Mouse (Mus musculus): Measurements from ENCODE around the gene Eml2.
A peak's percentile ranks its signal among the peaks of the same experiment; 100 is the strongest.
"Not testable (repeated sequence)": the region's sequence is repeated elsewhere in the genome, so short reads cannot be mapped to it uniquely, and the experiment has no call there.

Eml2 gene

DNA sequence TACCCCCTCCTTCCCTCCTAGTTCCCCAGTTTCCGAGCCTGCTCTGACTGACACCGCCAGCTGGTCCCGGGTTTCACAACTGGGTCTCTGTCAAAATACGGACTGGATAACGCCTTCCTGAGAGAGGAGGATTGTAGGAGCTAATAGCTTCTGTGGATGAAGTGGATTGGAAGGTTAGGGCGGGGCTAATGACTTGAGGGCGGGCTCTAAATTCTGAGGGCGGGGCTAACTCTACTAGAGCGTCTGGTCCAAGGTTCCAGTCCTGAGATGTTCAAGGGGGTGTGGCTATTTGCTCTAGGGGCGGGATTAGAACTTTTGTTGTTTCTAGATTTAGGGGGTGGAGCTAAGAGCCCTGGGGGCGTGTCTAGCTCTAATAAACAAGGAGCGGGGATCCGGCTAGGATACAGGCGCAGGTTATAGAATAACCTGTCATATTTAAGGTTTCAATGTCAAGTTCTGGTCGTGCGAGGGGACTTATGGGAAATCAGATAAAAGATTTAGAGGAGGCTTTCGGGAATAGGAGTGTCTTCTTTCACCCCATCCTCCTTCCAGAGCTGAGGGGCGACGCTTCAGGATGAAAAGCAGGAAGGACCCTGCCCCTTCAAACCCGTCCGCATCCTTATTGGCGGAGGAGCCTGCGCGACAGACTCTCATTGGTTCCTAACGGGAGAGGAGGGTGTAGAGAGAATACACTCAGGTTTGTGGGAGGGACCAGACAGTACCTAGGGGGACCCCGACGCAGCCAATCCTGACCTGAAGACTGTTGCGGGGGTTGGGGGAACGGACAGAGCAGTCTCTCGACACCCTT lies at the start of gene Eml2:
Gene Eml2, plus strand, starts transcription at position 714 of the 808 bp plus-strand sequence.
- DNase-seq (ENCODE audit: low spot score), result peak; percentile 82

DNA sequence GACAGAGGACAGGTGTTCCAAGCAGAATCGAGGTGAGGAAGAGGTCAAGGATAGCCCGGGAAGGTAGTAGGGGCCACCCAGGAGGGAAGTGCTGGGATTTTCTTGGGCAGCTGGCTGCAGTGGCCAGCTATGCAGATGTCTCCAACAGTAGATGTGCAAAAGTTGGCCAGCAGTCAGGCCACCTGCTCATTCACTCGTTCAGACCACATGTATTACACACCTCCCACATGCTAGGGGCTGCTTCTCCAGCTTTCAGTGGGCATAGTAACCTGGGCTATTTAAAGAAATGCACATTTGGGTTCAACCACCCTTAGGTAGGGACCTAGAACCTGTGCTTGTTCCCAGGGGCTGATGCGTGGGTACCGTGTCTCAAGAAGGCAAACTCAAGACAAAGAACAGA lies 48.5 kb upstream of the Eml2 start:
- DNase-seq (ENCODE audit: low spot score), result no peak

DNA sequence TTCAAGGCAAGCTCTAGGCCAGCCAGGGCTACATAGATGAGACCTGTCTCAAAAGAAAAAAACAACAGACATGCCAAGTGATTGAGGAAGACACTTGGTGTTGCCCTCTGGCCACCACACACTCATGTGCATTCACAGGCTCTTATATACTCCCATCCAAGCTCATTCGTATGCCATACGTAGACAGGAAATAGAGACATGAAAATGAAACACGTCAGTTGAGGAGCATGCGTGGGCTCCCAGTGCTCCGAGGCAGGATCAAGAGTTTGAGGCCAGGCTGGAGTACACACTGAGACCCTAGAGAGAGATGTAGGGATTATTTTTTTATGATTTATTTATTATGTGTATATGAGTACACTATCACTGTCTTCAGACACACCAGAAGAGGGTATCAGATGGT lies 46.8 kb upstream of the Eml2 start:
- no peak for DNase-seq (ENCODE audit: low spot score)

DNA sequence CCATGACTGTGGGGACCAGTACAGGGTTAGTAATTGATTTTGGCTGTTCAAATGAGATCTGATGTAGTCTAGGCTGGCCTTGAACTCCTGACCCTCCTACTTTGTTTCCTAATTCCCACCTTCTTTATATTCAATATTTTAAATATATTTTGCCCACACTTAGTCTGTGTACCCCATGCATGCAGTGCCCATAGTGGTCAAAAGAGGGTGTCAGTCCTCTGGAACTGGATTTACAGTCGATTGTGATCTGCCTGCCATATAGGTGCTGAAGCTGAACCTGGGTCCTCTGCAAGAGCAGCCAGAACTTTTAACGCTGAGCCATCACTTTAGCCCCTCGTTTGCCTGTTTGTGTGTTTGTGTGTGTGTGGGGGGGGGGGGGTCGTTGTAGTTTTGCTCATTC lies 45.6 kb upstream of the Eml2 start:
- peak; percentile 28 for DNase-seq (ENCODE audit: low spot score)

DNA sequence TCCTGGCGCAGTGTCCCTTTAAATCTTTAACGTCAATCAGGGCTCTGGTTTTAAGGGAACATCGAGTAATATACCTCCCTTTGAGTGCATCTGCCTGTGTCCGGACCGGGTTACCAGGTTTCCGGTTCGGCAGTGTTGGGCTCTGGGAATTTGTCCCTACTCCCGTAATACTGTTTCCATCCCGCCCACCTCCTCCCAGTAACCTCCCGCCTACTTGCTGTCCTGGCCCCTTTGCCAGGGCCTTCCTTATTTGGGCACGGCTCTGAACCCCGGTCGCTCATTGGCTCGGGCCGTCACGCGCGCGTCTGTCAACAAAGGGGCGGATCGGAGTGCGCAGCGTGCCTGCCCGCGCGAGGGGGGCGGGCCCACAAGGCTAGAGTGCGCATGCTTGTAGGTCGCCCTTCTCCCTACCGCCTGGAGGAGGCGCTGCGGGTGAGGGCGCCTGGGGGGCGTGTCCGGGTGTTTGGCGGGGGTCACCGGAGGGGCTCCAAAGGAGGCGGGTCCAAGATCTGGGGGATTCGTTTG lies 44.8 kb upstream of the Eml2 start:
- peak; percentile 98 for DNase-seq (ENCODE audit: low spot score)

DNA sequence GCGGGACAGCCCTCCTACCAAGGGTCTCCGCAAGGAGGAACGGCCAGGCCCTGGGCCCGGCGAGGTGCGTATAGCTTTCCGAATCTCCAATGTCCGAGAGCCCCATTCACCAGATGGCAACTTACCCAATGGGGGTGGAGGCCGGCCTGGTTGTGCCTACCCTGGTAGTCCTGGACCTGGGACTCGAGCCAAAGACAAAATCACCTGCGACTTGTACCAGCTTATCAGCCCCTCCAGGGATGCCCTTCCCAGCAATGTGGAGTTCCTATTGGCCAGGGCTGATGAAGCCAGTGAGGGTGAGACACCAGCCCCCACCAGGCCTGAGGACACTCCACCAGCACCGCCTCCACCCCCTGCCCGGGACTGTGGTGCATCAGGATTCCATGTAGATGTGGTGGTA lies 40.1 kb upstream of the Eml2 start:
- no peak for DNase-seq (ENCODE audit: low spot score)

DNA sequence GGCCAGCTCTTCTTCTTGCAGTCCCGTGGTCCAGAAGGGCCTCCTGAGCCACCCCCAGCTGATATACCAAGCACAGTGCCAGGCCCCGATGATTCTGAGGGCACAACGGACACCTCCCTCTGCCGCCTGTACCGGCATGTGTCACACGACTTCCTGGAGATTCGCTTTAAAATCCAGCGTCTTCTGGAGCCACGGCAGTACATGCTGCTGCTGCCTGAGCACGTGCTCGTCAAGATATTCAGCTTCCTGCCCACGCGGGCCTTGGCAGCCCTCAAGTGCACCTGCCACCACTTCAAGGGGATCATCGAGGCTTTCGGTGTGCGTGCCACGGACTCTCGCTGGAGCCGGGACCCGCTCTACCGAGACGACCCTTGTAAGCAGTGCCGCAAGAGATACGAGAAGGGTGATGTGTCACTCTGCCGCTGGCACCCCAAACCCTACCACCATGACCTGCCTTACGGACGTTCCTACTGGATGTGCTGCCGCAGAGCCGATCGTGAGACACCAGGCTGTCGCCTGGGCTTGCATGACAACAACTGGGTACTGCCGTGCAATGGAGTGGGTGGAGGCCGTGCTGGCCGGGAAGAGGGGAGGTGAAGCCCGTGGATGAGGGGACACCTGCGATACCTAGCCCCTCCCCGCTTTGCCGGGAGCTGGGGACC lies 39.4 kb upstream of the Eml2 start:
- DNase-seq (ENCODE audit: low spot score), result no peak

DNA sequence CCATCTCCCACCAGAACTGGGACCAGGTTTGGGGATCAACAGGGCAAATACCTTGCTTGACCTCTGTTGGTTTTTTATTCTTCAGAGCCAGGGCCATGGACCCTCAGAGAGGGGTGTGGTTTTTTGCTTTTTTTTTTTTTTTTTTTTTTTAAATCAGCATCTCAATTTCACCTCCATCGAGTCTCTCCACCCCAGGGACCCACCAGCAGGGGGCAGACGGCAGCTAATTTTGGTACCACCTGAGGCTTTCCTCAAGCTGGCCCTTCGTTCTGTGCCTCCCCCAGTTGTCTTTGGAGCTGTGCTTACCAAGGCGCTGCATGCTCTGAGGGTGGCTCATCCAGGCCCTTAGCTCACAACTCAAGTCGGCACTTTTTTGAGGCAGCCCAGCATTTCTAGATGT lies 38.8 kb upstream of the Eml2 start:
- DNase-seq (ENCODE audit: low spot score), result peak; percentile 50

DNA sequence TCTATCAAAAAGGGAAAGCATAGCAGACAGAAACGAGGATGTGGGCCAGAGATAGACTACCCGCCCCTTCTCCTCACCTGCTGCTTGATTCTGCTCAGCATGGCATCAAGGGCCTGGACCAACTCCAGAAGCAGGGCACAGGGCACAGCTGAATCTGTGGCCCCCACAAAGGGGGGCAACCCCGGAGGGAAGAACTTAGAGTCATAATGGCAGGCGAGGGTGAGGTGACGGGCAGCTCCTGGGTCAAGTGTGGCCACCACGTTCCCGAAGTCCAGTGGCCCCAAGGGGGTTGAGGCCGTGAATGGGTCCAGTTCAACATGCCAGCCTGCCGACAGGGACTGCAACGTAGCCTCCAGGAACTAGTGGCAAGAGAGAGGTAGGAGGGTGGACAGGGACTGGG lies 29.4 kb upstream of the Eml2 start:
- no peak for DNase-seq (ENCODE audit: low spot score)

DNA sequence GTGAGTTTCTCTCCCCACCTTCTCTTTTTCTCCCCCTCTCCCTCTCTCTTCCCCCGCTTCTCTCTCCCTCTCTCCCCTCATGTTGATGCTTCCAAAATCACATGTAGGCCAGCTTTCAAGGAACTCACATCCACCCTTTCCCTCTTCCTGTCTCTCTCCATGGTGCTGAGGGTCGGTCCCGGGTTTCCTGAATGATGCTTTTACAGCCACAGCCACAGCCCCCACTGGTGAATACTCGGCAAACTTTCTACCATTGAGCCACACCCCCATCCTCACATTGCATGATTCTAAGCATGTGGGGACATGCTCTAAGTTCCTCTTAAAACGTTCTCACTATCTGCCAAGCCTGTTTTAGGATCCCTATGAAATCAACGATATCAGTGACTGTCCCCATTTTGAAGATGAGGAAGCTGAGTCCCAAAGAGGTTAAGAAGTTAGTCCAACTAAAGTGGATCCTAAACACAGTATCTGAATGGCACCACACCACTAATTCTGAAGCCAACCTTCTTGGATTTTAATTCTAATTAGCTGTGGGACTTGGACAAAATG lies 28.6 kb upstream of the Eml2 start:
- no peak for DNase-seq (ENCODE audit: low spot score)

DNA sequence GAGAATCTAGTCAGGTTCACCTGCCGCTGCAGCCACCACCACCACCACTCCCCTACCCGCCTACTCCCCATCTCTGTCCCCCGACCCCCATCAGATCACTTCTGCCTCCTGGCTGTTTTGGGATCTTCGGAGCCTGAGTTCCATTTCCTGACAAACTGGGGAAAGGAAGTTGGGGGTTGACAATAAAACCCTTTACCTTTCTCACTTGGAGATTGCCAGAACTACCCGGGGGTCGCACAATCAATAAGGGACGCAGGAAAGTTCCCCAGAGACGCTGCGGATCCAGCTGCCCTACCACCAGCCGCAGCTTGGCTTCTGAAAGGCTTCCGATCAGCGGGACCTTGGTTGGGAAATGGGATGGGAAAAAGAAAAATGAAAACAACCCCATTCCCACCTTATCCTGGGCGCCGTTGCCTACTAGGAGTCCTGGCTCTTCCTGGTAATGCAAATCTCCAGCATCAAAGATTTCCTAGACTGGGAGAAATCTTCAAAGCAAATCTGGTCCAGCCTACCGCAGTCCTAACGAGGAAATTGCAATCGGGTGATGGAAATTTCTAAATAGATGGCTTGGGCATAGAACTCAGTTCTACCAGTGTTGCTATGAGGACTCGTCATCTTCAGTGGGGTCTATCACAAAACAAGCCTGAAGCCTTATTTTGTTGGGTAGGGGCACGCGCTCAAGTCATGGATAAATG lies 27.9 kb upstream of the Eml2 start:
- DNase-seq (ENCODE audit: low spot score), result no peak

DNA sequence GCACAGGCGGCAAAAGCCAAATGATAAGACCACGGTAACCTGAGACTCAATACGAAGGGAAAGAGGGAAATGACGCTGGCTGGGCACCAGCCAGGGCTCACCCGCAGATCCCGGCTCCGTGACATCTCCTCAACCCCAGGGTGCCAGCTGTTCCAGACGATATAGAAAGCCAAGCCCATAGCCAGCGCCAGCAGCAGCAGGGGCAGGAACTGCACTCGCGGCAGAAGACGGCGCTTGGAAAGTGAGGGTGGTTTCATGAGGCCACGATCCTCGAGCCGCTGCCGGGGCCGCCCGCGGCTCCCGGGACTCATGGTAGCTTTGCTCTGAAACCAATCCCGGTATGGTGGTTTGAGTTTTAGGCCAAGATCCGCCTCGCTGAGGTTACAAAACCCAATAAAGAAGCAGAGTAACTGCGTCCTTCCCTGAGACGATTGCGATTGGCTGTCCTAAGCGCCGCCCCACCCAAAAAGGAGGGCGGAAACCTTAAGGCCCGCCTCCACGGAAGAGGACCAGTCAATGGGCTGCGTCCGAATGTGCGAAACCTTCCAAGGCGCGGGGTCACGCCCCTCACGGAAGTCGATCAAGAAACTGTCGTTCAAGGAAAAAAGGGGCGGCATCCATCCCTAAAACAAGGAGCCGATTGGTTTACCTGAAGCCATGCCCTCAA lies 27.2 kb upstream of the Eml2 start, which contains the start of gene Qpctl:
Gene Qpctl, minus strand, starts transcription at position 417 of the 667 bp plus-strand sequence.
- peak; percentile 100 for DNase-seq (ENCODE audit: low spot score)

DNA sequence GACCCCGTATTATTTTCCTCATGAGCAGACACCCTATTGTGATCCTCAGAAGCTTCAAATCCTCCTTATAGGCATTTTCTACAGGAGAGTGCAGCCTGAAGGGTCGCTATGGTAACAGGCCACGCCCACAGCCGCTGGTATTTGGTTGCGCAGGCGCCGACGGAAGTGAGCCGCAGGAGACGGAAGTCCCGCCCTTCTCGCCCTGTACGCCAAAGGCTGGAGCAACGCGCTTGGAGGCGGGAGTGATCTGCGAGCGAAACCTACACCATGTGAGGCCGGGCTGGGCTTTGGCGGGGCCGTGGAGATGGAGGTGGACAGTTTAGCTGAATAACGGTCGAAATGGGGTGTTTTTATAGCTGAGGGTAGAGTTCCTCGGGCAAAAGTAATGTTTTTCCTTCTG lies 26.6 kb upstream of the Eml2 start, which contains the start of gene Snrpd2:
Gene Snrpd2, plus strand, starts transcription at position 97 of the 400 bp plus-strand sequence.
- peak; percentile 98 for DNase-seq (ENCODE audit: low spot score)

DNA sequence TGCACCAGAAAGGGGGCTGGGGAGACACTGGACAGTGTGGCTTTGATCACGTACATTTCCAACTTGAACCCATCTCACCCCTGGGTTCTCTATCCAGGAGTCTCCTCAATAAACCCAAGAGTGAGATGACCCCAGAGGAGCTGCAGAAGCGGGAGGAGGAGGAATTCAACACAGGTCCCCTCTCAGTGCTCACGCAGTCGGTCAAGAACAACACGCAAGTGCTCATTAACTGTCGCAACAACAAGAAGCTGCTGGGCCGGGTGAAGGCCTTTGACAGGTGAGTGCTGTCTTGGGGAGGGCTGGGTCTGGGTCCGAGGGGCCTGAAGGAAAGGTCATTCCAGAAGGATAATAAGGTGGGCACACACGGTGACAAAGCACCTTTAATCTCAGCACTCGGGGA lies 25.1 kb upstream of the Eml2 start:
- DNase-seq (ENCODE audit: low spot score), result not testable (repeated sequence)

DNA sequence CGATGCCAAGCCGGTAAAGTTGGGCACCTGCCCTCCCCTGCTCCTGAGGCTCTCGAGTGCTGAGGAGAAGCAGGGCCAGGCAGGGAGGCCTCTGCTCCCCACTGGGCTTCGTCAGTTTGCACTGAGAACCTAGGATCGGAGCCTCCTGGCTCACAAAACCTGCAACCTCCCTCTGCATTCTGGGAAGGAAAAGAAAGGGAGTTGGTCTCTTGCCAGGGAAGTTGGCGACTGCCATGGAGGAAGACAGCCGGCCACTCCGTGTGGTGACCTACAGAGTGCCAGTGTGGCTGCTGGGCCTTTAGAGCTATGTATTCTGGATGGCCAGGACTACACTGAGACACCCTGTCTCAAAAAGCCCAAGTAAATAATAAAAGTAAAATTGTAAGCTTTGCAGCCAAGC lies 21.4 kb upstream of the Eml2 start:
- no peak for DNase-seq (ENCODE audit: low spot score)

DNA sequence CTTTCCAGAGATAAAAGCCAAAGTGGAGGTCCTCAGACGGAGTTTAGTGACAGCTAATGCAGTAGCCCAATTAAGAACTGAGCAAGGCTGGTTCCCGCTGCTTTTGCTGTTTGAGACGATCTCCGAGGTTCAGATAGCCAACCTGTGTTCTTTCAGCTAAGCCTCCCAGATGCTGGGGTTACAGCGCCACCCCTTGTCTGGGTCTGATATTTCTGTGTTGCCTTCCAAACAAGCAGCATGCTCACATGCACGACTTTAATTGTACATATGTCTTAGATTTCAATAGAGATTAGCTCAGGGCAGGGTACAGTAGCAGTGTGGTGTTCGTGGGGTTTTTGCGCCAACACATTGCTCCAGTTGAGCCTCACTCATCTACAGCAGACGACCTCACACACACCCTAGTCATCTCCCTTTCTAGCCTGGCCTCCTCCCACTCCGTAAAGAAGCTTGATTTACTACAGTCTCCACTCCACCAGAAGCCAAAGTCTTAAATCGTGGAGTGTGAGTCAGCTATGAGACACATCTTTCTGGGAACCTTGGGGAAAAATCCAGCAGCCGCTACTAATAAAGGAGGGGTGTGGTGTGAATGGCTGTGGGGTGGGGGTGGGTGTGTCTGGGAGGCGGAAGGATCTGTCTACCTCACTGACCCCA lies 20.3 kb upstream of the Eml2 start:
- no peak for DNase-seq (ENCODE audit: low spot score)

DNA sequence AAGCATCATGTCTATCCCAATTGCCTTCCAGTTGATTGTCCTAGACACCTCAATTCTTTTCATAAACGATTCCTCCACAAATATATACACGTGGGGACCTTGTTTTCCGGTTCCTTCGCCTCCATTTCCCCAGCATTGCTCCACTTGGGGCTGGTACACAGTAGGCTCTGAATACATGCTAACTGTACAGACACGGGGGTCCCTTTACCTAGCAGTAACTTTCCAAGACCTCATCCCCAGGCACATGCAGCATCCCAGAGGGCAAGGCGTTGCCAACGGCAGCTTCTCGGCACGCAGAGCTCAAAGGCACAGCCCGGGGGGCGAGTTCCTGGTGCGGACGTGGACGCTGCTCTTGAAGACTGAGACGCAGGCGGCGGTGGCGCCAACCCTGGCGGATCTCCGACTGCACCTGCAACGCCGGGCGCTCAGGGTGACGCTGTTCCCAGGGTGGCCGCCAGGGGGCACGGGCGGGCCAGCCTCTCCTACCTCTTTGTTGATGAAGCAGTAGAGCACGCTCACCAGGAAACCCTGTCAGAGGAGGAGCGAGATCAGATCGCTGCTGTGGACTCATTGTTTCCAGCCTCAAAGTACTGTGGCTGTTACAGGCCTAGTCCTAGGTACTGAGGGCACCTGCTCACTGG lies 18.9 kb upstream of the Eml2 start:
- peak; percentile 88 for DNase-seq (ENCODE audit: low spot score)

DNA sequence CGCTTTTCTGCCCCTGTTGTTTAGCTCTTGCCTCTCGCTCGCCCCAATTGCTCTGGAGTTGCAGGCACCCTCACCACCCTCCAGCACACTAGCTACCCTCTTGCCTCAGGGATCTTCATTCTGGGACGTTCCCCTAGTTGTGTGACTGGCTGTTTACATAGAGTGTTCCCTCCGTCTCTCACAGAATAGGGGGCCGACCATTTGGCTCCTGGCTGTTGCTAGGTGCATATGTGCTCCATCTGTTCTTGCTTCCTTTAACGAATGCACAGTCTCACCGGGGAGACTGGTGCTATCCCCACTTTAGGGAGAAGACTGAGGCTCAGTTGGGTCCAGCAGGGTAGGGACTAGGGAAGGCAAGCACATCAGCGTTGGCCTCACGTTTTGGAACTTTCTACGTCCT lies 17.6 kb upstream of the Eml2 start:
- DNase-seq (ENCODE audit: low spot score), result no peak

DNA sequence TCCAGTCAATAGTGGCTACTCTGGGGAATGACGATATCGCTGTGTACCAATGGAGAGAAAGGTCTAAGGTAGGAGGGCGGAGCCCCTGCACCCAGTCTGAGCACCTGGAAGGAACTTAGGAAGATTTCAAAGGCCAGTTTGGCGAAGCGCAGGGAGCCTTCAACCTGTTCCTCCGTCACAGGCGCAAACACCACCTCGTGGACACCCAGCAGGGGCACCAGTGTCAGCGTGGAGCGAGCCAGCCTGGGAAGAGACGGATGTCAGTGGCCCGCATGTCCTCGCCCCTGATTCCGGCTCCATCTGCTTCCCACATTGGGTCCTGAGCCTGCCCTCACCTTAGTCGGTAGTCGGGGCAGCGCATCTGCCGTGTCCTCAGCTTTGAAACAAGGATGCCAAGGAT lies 16.8 kb upstream of the Eml2 start:
- DNase-seq (ENCODE audit: low spot score), result no peak

DNA sequence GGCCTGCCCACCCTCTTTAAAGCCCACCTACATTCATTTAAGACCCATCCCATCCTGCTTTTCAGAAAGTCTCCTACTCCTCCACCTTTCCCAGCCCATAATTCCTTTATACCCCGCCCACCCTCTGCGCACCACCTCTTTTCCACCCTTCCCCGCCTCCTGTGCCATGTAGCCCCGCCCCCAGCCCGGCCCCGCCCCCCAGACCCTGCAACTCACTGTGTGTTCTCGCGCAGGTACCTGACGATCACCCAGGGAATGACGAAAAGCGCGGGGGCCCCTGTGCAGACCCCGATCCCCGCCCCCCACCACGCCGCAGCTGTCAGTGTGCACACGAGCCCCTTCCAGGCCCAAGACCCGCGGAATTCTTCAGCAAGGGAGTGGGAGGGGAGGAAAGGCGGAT lies 16.1 kb upstream of the Eml2 start:
- peak; percentile 64 for DNase-seq (ENCODE audit: low spot score)

DNA sequence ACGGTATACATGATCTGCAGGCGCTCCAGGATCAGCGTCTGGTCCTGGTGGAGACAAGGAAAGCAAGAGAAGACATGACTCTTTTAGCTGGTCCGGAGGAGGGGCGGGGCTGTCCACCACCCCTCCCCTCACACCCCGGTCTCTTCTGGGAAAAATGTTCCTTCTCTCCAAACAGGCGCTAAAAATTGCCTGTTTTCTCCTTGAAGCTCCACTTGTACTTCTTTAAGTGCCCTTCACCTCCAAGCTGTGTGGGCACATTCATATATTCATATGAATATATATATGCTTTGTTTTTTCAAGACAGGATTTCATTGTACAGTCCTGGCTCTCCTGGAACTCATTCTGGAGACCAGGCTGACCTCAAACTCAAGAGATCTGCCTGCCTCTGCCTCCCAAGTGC lies 13.3 kb upstream of the Eml2 start:
- no peak for DNase-seq (ENCODE audit: low spot score)
